Mouse (Mus musculus) embryo, embryonic 10 days (tissue): ENCODE results near the gene Bcs1l.

ENCODE experiments used
- DNase-seq: peaks from one replicate; pipeline ENCODE4 v3.0.0-alpha.2; 2015; ENCODE audit warnings: low spot score

The Bcs1l gene

DNA sequence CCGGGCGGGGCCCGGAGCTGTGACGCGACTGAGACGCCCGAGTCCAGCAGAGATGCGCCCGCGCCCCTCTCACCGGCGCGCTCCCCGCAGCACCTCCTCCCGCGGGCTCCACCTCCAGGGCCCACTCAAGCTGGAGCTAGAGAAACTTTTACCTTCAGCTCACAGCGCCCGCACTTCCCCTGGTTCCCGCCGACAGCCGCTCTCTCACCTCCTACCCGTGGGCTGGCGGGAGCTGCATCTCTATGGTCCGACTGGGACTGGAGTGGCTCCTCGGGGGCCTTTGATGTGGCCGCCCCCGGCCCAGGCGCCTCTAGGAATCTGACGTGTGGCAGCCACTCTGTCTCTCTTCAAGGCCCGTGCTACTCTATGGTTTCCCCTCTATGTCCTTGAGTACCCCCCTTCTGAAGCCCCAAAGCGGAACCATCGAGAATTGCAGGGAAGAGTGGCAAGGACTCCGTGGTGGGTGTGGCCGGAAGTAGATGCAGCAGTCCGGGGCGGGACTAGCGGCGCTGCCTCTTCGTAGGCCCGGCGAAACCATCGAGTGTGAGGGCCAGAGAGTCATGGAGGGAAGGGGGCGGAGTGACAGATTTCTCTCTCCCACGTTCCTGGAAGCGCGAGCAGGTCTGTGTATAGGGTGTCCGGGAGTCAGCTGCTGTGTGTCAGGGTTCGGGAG, at the start of gene Bcs1l, which contains the start of gene Zfp142:
Bcs1l (plus strand) TSS at position 517 of the 673 bp plus-strand sequence.
Zfp142 (minus strand) TSS at position 474 of the 673 bp plus-strand sequence.
- DNase-seq: peak; percentile 99

DNA sequence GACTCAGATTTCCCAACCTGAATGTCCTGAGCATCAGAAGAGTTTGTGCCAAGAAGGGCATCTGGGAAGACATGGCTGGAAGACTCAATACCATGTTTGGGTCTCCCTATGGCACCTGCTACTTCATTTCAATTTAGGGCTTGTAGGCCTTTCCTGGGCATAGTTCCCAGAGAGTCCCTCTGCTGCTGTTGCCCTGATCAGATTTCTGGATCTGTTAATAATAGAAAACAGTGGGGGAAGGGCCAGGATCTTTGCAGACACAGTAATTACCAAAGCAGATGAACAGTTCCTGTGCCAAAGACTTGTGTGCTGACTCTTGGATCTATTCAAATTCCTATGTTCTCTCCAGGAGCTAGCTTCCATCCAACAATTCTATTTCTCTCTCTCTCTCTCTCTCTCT, 49.4 kb upstream of the Bcs1l start:
- DNase-seq: no peak

- DNase-seq: peak; percentile 42
Measured at GRCm38 (mm10) chr1:74542451-74542961, 45.6 kb upstream of the Bcs1l start, which contains the start of gene Plcd4. TSS of gene Plcd4 (plus strand) at chr1:74542888.

GRCm38 (mm10) chr1:74544184-74544583, 43.9 kb upstream of the Bcs1l start, which contains the start of gene Usp37:
TSS of gene Usp37 (minus strand) at chr1:74544284.
- no peak for DNase-seq

- DNase-seq: no peak
Measured at GRCm38 (mm10) chr1:74559061-74559460, 29.0 kb upstream of the Bcs1l start.

DNA sequence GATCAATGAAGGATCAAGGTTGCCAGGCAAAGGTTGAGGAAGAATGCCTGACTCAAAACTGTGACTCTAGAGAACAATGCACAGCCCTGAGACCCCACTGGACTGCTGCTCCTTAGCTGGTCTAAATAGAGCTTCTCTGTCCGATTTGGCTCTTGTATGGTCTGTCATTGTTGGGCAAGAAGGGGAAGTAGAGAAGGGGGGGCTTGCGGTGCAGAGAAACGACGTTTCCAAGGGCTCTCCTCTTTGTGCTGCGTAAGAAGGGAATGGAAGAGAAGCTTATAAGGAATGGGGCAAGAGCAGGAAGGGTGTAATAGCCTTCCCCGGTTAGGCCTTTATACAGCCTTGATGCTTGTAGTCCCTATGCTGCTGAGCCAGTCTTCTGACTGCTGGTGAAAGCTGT, 22.3 kb upstream of the Bcs1l start:
- no peak for DNase-seq

- no peak for DNase-seq
Measured at GRCm38 (mm10) chr1:74569739-74570719, 18.1 kb upstream of the Bcs1l start.

- DNase-seq: no peak
Measured at GRCm38 (mm10) chr1:74582621-74583020, 5.5 kb upstream of the Bcs1l start.

DNA sequence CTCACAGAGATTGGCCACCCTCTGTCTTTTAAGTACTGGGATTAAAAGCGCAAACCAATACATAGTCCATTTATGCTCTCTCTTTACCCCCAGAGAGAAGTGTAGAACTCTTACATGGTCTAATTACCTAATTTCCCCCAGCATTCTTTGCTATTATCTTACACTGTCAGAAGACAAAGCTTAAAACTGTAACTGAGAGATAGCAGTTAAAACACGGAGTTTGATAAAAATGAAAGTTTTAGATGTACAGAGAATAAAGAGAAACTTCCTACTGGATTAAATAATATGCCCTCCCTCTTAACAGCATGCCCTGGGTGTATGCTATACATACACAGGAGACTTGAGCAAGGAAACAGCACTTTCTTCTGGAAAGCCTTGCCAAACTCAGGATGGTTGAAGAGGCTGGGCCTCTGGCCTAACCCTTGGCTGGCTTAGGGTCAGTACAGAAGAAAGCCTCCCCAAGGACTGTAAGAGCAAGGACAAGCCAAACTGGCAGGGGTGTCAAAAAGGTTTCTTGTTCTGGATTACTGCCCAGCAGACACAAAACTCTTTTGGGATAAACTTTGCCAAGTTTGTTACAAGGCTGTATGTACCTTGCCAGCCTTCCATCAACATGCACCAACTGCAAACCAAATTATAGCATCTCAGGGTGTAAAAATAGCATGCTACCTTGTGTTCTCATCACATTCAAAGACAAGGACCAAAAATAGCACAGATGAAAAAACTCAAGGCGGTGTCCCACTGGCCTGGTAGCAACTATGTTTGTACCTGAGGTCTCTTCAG, 3.3 kb upstream of the Bcs1l start:
- no peak for DNase-seq

DNA sequence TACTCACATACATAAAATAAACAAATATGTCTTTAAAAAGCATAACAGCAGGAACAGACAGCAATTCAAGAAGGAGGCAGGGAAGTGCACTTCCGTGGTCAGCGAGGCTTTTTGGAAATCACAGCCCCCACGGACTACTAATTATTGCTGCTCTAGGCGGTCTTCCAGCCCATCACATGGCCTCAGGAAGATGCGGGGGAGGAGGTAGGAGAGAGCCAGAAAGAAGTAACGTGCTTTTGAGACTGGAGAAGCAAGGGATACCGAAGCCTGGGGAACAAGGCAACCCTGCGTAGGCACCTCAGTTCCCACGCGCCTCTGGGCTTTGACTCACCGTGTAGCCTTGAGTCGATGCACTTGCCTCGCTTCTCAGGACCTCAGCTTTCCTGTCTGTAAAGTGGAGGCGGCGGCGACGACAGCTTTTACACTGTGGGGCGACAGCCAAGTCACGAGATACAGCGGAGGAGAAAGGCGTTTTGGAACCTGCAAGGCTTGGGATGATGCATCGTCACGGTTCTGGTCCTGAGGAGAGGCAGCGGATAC, 786 bp upstream of the Bcs1l start:
- DNase-seq: no peak

- no peak for DNase-seq
Measured at GRCm38 (mm10) chr1:74594434-74594833, 6.3 kb downstream of the Bcs1l start.

DNA sequence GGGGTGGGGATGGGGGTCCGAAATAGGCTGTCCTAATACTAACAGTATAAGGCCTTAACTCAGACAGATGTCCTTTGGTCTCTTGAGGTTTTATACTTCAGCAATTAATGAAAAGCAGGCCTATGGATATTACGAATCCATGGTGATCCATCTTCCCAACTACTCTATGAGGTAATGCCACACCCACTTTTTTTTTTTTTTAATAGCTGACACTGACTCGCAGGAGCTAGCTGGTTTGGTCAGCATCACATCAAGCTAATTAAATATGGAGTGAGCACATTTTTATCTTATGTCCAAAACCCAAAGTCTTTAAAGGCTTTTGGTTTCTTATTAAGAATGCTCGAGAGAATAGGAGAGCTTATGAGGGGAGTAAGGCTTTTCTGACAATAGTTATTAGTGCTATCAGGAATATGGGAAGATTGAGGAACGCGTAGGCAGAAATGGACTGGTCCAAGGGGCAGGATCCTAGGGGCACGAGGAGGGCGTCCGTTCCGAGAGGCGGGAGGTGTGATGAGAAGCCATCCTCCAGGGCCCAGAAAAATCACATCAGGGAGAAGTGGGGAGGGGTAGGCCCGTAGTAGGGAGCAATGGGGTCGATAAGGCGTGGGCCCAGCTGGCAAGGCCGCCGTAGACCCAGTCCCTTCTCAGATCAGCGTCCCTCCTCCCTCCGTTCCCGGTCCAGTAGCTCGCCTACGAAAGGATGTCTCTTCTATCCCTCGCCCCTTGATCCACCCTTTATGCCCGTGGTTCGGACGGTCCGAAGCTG, 12.6 kb downstream of the Bcs1l start:
- peak; percentile 10 for DNase-seq

GRCm38 (mm10) chr1:74601267-74601962, 13.3 kb downstream of the Bcs1l start, which contains the start of the genes Rnf25 and Stk36:
TSS of gene Rnf25 (minus strand) at chr1:74601397.
TSS of gene Stk36 (plus strand) at chr1:74601445.
- DNase-seq: peak; percentile 93

GRCm38 (mm10) chr1:74624183-74624582, 36.1 kb downstream of the Bcs1l start:
- DNase-seq: no peak

- DNase-seq: no peak
Measured at GRCm38 (mm10) chr1:74626076-74626475, 38.0 kb downstream of the Bcs1l start.

DNA sequence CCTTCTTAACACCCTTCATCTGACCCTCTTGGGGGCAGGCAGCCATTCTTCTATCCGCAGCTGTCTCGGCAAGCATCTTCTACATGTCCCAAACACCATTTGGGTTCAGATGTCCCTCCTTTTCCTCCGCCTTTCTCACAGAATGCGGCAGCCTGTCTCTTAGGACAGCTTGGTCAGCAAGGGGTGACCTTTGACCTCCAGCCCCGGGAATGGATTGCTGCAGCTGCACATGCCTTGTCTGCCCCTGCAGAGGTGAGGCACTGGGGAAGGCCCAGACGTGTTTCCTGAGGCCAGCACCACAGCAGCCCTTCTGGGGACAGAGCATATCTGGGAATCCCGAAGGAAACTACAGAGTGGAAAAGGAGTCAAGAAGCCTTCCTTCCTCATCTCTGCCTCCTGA, 39.9 kb downstream of the Bcs1l start:
- DNase-seq: peak; percentile 69

- no peak for DNase-seq
Measured at GRCm38 (mm10) chr1:74632734-74633133, 44.6 kb downstream of the Bcs1l start.
